Mouse (Mus musculus) spleen, adult 18-20 months (tissue): ENCODE data around the gene Kcnc1.

Experiments
- DNase-seq, 2 experiments: peaks; one replicate each; pipeline ENCODE4 v3.0.0; 2022; ENCODE audit warnings: mixed read lengths in 2 of 2

Kcnc1 gene

GRCm38 (mm10) chr7:46479793-46480192 is 83.5 kb downstream of the Kcnc1 start:
- DNase-seq = no peak

- DNase-seq = peak in 1 of 2 experiments; percentile 5
Observed at GRCm38 (mm10) chr7:46482099-46482531, 85.8 kb downstream of the Kcnc1 start.

- no peak for DNase-seq
Observed at GRCm38 (mm10) chr7:46483050-46483449, 86.8 kb downstream of the Kcnc1 start.

- no peak for DNase-seq
Observed at GRCm38 (mm10) chr7:46484223-46484622, 87.9 kb downstream of the Kcnc1 start.

GRCm38 (mm10) chr7:46486761-46487160 is 90.5 kb downstream of the Kcnc1 start:
- no peak for DNase-seq

GRCm38 (mm10) chr7:46487354-46487753 is 91.1 kb downstream of the Kcnc1 start:
- no peak for DNase-seq
